Mouse (Mus musculus) kidney, adult 11 months (tissue): ENCODE data around the gene Myo10.

Source experiments
- DNase-seq: peaks from one replicate; pipeline ENCODE4 v3.0.0; 2022

The Myo10 gene

DNA sequence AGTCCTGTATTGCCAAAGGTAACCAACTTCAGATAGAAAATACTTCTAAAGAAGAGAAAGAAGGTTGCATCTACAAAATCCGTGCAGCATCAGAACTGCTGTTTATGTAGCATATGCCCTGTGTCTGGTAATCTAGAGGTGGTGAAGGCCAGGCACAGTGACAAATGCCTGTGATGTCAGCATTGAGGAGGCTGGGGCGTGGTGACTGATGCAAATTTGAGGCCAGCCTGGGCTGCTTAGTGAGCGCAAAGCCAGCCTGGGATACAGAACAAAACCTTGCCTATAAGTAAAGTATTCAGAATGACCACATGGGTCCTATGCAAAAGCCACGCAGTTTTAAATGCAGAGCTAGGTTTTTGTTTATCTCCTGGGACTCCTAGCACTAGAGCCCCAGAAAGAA is 106.2 kb downstream of the Myo10 start:
- DNase-seq = no peak

DNA sequence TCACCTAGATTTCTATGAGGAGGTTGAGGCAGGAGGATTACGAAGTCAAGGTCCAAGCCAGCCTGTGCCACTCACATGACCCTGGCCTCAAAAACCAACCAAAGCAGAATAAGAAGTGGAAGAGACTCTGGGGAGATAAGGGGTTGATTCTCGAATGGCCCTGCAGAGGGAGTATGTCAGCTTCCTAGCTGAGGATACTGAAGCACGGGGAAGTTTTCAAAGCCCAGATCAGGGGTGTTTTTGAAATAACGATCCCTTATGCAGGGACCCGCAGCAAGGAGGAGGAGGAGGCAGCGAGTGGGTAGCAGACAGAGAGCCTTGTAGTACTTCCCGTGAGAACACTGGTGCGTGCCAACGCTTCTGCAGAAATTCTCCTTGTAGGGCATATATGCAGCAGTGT is 108.7 kb downstream of the Myo10 start:
- no peak for DNase-seq

DNA sequence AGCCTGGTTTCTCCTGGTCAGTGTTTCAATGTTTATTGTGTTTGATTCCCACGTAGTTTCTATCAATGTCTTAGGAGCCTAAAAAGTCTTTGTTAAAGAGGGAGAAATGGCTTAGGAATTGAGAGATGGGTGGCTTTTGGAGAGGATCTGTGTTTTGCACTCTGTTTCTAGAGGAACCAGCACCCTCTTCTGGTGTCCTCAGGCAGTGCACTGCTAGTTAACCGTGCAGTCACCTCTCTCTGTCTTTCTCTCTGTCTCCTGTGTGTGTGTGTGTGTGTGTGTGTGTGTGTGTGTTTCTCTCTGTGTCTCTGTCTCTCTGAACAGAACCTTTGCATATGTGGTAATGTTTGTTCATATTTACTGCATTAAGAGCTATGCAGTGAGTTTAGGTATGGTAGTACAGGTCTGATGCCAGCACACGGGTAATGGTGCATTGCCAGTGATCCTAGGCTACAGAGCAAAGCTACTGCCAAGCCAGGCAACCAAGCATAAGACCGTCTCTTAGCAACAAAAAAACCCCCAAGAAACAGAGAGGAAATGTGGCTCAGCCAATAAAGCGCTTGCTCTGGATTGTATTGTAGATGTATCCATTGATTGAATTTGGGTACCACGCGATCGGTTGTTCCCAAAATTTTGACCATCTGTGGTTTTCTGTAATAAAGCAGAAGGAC is 110.6 kb downstream of the Myo10 start:
- no peak for DNase-seq

DNA sequence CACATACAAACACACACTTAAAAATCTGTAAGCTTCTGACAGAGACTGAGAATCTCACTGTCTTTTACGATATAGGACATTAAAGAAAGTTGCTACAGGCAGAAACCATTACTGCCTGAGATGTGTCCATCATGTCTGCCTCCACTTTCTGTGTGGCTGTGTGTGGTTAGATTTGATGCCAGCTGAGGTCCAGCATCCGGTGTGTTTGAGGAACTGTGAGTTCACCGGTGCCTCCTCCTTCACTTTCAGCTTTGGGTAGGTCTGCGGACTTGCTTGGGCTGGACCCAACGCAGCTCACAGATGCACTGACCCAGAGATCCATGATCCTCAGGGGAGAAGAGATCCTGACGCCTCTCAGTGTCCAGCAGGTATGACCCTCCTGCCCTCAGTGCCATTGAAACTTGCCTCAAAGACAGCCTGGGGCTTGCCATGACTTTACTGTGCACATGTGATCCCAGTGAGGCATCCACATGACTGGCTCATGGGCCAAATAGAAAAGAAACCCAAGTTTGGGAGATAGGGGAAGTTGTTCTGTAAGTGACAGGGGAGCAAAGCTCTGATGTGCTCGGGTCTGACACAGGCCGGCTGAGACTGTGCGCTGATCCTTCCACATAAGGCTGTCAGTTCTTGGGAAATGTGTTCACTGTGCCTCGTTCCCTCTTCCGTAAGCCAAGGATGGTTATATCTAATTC is 111.6 kb downstream of the Myo10 start:
- no peak for DNase-seq

DNA sequence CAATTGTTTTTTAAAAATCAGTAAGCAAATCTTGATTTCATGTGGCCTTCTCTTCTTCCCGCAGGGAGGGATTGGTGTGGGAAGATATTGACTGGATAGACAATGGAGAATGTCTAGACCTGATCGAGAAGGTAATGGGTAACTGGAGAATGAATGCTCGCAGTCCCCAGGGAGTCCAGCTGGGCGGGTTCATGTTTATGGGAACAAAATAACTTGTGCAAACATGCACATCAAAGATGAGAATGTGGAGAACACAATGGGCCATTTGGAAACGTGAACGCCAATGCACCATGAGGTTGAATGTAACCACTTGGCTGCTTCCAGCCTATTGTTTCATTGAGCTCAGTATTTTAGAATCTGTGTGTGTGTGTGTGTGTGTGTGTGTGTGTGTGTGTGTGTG is 114.2 kb downstream of the Myo10 start:
- no peak for DNase-seq

DNA sequence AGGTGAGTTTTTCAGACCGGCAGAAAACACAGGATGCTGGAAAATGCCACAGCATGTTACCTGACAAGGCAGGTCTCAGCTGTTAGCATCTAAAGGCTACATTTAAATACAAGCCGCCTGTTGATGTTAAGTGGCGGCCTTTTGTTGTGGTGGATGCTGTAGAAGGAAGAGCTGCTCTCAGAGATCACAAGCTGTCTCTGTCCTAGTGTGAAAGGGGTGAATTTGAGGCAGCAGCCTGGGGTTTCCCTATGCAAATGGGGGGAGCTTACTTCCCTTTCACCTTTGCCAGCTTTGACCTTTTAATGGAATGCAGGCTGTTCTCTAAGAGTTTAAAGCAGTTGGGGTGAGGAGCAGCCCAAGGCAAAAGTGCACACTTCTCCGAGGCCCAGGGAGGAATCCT is 117.9 kb downstream of the Myo10 start:
- no peak for DNase-seq

DNA sequence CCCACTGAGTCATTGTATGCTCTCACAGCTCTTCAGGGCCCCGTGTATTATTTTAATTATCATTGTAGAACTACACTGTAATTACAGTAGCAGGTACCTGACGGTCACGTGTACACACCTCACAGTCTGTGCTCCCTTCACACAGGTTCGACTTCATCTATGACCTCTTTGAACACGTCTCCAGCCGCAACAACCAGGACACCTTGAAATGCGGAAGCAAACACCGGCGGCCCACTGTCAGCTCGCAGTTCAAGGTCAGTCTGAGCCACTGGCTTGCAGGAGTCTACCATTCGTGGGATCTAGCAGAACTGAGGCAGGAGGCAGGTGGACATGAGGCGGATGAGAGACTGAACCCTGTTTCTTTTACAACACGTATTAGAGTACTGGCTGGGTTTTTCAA is 119.9 kb downstream of the Myo10 start:
- no peak for DNase-seq

DNA sequence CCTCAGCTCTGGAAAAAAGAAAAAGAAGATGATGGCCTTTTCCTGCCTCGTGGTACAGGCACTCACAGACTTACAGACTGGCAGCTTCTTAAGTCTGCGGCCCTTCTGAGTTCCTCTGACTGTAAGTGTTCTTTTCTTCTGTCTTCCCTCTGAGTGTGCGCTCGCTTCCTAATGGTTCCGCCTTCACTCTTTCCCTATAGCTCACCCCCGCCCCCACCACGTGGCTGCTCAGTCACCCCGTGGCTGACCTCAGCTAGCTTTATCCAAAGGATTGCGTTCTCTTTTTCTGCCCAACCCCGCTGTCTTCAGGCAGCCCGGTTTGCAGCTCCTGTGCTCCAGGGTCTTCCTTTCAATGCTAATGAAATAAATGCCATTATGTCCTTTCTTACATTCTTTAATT is 129.2 kb downstream of the Myo10 start:
- no peak for DNase-seq

DNA sequence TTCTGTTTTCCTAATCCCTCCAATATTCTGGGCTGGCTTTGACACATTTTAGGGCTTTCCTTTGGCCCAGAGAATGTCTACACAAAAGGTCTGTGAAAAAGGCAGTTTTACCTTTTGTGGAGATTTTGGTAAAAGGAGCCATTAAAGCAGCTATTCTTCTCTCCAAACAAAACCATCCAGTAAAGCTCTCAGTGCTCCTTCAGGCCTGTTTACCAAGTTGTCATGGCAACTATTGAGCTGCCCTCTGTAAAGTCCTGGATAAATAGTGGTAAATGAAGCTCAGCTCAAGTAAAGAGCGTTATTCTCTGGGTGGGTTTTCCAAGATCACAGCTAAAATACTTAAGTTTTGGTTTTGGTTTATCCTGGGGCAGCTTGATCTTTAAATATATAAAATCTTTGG is 130.3 kb downstream of the Myo10 start:
- no peak for DNase-seq

DNA sequence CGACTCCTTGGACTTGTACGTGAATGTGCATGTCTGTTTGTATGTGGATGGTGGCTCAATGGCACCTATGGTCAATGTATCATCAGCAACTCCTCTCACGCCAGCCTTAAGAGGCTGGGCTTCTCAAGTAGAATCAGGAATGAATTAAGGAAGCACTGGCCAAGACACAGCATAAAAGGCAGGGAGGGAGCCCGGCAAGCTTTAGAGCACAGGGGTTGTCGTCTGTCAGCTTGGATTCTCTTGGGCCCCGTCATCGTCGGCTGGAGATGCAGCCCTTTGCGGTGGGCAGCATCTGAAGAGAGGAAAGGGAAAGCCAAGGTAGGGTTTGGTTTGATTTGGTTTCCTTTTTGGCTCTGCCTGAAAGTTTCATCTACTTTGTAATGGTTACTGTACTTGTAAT is 130.7 kb downstream of the Myo10 start:
- no peak for DNase-seq

DNA sequence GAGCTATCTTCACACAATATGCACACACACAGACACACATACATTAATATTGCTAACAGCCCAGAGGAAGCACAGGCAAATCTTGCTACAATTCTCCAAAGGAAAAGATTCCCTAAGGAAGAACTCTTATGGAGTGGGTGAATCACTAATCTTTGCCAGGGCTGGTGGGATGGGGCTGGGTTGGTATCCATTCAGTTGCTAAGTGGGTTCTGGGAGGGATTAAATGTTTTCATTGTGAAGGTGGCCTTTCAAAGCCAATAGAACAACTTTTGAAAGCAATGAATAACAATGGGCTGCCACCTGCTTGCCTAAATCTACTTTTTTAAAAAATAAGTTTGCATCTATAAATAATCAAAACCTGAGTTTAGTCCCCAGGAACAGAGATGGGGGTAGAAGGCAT is 131.6 kb downstream of the Myo10 start:
- no peak for DNase-seq

DNA sequence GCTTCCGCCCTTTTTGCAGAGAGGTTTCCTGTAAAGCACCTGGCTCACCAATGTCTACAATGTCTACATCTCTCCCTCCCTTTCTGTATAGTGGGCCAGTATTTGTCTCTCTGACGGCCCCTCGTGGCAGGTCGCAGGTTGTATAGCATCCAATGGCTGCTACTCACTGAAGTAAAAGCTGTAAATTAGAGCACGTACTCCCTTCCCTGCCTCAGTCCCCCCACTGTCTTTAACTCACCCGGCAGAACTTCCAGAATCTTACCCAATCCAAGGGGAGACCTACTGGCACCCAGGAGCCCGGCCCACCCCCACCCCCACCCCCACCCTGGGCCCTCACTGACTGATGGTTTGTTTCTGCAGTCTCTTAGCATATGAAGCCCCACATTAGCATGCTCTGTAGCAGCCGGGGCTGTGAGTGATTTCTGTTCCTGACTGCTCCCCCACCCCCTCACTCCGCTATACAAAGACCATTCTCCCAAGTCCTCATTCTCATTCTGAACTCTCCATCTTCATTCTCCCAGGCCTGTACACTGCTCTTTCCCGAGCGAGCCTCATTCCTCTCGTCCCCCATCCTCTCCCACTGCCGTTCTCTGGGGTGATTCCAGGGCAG is 132.1 kb downstream of the Myo10 start:
- DNase-seq = no peak

DNA sequence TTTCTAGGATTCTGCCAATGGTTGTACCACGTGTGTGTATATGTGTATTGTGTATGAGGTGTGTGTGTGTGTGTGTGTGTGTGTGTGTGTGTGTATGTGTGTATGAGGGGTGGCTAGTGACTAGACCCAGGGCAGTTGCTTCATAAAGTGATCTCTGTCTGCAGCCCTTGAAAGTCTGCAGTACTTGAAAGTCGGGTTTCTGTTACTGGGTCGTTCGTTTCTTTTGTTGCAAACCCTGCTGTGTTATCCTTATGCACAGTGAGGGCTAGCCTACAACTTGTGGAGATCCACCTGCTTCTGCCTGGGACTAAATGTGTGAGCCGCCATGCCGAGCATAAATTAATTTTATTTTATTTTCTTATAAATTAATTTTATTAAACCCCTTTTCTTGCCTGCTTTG is 133.2 kb downstream of the Myo10 start:
- DNase-seq = no peak

DNA sequence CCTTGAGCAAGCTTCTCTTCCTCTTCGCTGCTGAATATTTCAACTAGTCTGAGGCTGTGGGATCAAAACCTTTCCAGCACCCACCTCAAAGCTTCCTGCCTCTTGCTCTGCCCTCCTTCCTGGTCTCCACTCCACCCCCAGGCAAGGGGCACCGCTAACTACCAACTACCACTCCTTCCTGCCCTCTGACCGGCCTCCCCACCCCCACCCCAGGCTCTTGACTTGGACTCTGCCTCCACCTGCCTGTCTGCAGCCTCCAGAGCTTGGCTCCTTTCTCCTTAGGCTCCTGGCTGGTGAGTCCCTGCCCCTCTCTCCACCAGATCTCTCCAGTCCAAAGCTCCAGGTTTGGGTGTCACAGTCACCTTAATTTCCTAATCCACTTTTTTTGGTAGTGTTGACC is 133.7 kb downstream of the Myo10 start:
- DNase-seq = no peak

DNA sequence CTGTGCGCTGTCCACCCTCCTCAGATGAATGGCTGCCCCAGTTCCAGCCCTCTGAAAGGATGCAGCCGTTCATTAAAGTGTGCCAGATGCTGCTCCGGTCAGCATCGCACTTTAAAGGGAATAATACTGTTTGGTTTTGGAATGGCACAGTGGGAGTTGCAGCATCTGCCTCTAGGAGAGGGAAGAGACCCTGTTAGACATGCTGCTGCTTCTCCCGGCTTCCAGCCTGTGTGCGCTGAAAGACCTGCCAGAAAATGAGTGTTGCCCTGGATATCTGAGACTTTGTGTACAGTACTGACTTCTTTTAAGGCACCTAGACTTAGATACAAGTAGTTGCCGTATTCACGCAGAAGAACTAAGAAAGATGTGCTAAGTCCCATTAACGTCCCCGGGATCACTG is 135.7 kb downstream of the Myo10 start:
- no peak for DNase-seq

DNA sequence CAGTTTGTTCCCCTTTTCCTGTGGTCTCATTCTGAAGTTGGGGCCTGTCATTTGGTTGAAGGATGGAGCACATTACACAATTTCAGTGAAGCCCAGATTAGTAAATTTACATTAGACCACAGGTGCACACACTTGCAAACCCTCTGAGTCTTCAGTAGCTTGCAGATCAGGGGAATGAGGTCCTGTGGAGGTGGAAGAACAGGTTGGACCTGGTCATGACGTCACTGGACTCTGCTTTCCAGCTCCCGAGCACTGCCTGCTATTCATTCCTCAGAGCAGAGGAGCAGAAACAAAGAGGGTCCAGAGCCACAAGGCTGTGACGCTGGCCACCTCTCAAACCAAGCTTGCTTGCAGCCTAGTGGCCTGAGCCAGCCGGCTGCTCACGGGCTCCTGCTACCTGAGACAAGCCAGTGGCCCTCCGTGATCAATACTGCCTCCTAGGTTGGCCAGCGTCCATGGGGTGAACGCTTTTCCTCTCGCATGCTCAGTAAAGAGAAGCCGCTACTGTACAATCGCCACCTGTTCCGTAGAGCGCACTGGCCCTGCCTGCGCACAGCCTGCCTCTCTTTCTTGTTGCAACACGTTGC is 136.3 kb downstream of the Myo10 start:
- DNase-seq = peak; percentile 80

DNA sequence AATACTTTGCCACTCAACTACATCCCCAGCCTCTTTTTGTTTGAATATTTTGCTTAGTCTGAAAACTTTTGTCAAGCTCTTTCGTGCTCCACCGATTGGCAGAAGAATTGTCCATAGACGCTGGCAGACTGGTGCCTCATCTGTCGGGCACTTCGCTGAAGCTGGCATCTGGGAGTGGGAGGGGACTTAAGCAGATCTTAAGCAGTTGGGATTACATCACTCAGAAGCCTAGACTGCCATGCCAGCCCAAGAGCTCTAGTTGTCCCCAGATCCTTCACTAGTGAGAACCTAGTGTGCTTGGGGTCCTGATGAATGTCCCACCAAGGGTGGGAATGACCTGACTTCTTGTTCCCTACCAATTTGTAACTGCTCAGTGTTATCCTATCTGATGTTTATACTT is 138.0 kb downstream of the Myo10 start:
- DNase-seq = no peak

DNA sequence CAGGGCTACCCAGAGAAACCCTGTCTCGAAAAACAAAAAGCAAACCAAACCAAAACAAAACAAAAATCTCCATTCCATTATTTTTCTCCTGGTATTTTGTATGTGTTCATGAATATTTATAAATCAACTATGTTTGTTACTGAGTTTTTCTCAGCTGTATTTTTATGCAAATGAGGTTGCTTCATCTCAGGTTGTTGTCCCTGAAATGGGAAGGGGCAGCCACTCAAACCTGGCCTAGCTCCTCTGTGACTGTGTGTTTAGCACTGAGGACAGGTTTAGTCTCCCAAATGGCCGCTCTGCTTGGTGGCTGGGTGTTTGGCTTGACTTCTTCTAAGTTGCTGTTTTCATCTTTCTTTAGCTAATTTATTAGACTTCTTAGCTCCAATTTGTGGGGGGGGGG is 138.7 kb downstream of the Myo10 start:
- no peak for DNase-seq

DNA sequence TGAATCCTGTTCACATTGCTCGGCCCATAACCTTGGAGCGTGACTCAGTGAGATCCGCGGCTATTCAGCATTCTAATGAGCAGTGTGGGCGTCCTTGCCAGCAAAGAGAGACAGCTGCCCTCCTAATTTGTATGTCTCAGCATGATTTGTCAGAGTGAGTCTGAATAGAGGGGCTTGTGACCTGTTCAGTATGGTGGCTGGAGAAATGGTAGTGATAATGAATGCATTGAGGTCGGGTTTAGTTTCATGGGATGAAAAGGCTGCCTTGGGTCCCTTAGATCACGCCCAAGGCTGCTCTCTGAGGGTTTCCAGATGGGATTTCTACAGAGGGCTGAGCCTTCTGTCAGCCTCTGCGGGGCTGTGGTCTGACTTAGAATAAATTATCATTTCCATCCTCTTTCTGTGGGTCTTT is 139.5 kb downstream of the Myo10 start:
- peak; percentile 24 for DNase-seq

DNA sequence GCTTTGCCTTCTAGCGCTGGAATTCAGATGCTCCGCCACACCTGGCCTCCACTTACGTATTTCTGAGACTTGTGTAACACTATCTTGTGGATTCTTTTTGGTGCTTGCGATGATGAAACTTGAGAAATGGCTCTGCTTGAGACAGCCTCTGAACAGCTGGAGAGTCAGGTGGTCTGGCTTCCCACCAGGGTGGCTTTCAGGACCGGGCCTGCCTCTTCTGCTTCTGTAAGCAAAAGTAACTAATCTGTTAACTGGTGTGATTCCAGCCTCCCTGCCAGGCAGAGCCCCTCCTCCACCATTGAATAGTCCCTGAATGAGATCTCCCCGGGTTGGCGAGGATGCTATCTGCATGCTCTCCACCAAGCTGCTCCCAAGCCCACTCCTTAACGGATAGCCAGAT is 140.0 kb downstream of the Myo10 start:
- no peak for DNase-seq

DNA sequence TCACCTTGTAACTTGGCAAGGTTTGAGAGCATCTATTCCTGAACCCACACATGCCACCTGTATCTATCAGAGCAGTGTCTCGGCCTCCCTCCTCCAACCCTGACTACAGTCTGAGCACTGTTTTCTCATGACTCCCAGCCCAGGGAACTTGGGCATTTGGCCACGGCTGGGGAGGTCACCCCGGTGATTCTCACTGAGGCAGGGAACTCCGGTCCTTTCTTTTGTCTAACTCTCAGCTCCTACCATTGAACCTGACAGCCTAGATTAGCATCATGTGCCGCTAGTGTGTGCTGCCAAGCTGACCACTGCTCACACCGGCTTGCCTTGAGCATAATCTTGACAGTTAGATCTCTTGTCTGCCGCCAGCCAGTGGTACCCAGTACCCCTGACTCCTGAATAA is 140.8 kb downstream of the Myo10 start:
- DNase-seq = no peak

DNA sequence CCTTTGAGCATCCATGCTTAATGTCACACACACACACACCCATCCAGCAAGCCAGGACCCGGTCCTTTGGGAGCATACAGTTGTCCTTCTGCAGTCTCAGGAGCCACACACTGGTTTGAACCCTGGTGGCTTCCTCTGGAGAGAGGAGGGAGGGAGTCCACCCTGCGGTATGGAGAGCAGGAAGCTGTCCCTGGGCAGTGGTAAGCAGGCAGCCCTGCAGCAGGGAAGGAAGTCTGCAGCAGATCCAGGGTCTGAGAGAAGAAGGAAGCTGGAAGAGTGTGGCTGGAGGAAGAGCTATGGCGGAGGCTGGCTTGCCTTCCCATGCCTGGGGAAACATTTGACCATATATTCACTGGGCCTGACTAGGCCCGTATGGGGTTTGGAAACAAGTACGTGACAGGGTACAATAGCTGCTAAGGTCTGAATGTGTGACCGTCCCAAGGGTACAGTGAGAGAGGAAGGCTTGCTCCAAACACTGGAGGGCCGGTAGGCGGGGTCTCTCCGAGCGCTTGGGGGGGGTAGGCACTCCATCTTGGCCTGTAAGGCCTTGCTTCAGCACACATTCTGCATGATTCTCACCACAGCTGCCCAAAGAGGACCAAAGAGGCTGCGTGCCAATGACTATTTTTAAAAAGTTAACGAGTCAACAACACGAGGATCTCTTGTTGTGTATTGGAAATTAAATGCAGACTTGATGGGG is 142.5 kb downstream of the Myo10 start:
- DNase-seq = no peak

DNA sequence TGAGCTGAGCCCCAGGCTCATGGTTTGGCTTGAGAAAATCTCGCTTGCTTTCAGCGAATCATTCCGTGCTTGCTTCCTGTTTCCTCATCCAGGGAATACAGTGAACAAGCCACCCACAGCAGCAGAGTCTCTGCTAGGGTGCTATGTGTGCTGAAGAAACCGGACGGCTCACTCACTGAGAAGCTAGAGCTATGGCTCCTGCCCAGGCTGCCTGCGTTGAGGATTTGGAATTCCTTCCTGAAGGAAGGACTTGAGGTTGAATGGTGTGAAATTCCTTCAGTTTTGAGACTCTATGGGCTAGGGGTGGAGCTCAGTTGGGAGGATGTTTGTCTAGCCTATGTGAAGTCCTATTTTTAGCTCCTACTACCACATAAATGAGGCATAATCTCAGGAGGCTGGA is 145.5 kb downstream of the Myo10 start:
- DNase-seq = no peak
